Mouse (Mus musculus): ENCODE results near the gene Sdc3.

DNA sequence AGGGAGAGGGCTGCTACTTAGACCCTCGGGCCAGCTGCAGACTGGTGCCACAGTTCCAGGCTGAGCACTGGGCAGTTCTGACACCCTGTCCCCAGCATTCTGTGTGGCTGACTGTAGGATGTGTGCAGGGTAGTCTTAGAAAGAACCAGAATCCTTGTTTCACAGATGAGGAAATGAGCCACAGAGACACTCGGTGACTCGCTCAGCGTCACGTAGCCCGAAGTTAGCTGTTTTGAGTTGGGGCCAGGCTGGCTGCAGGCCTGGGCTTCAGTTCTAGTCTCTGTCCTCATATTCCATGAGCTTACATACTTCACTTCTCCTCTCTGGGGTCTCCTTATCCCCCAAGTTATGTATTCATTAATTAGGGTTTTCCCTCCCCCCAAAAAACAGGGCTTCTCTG is 3.6 kb downstream of the Sdc3 start:
- TF ChIP-seq EP300 (IDR thresholded peaks at IDR 0.05; ENCODE audit: low read depth) (no peak), CTCF (IDR thresholded peaks at IDR 0.05; ENCODE audit: low read depth) (no peak)
